Mouse (Mus musculus): ENCODE data around the gene D5Ertd579e. TPM values are rescaled to one million over a fixed set of nuclear protein-coding genes. Genes with fewer than 3 reads are reported as not detected.
A peak's percentile ranks its signal among the peaks of the same experiment; 100 is the strongest.

D5Ertd579e gene
- polyA plus RNA-seq, 1 experiment from 2014 or later = 20.3 TPM

- Histone ChIP-seq H3K4me1 (peaks cover 30% of the 10 kb centered on the region), H3K27ac (replicated peaks) (no peak overlapping the region), H3K9ac (no peak overlapping the region), H3K27me3 (replicated peaks) (no peaks in the 10 kb centered on the region), H3K4me3 (no peak overlapping the region), H3K36me3 (no peaks in the 10 kb centered on the region), H3K9me3 (no peaks in the 10 kb centered on the region), H3K4me2 (no peak overlapping the region)
- ATAC-seq (ENCODE audit: extremely low read depth, insufficient number of reproducible peaks, low FRiP score, low TSS enrichment) = no peak
- 92% methylated on average over 2 of the region's 2 CpGs for WGBS
These were observed 34.1 kb upstream of the D5Ertd579e start for GRCm38 (mm10) chr5:36729923-36730322.

GRCm38 (mm10) chr5:36729086-36729473, 33.3 kb upstream of the D5Ertd579e start:
- Histone ChIP-seq H3K4me1 (peaks cover 32% of the 10 kb centered on the region), H3K4me2 (no peak overlapping the region), H3K4me3 (no peak overlapping the region), H3K9ac (no peak overlapping the region), H3K27ac (replicated peaks) (no peak overlapping the region), H3K9me3 (no peaks in the 10 kb centered on the region), H3K36me3 (no peaks in the 10 kb centered on the region), H3K27me3 (replicated peaks) (no peaks in the 10 kb centered on the region)
- no peak for ATAC-seq (ENCODE audit: extremely low read depth, insufficient number of reproducible peaks, low FRiP score, low TSS enrichment)
- WGBS = 75% methylated on average over 4 of the region's 4 CpGs

GRCm38 (mm10) chr5:36728403-36729085, 32.7 kb upstream of the D5Ertd579e start:
- Histone ChIP-seq H3K9ac (no peak overlapping the region), H3K4me2 (no peak overlapping the region), H3K27ac (replicated peaks) (no peak overlapping the region), H3K36me3 (no peaks in the 10 kb centered on the region), H3K4me3 (no peak overlapping the region), H3K27me3 (replicated peaks) (no peaks in the 10 kb centered on the region), H3K9me3 (no peaks in the 10 kb centered on the region), H3K4me1 (peaks cover 33% of the 10 kb centered on the region)
- ATAC-seq (ENCODE audit: extremely low read depth, insufficient number of reproducible peaks, low FRiP score, low TSS enrichment) = no peak
- 75% methylated on average over 8 of the region's 8 CpGs for whole genome bisulfite sequencing

- no peak for ATAC-seq (ENCODE audit: extremely low read depth, insufficient number of reproducible peaks, low FRiP score, low TSS enrichment)
- H3K4me1 ChIP-seq = peaks cover 33% of the 10 kb centered on the region
- no peak overlapping the region for H3K9ac ChIP-seq
- no peak overlapping the region for H3K4me2 ChIP-seq
- no peak overlapping the region for H3K4me3 ChIP-seq
- H3K27ac ChIP-seq (replicated peaks) = no peak overlapping the region
- no peaks in the 10 kb centered on the region for H3K36me3 ChIP-seq
- H3K27me3 ChIP-seq (replicated peaks) = no peaks in the 10 kb centered on the region
- H3K9me3 ChIP-seq = no peaks in the 10 kb centered on the region
- WGBS = 69% methylated on average over 7 of the region's 7 CpGs
These were observed 32.0 kb upstream of the D5Ertd579e start for GRCm38 (mm10) chr5:36727776-36728175.

- H3K27me3 ChIP-seq (replicated peaks) = no peaks in the 10 kb centered on the region
- H3K9ac ChIP-seq = no peak overlapping the region
- H3K4me2 ChIP-seq = no peak overlapping the region
- H3K9me3 ChIP-seq = no peaks in the 10 kb centered on the region
- no peaks in the 10 kb centered on the region for H3K36me3 ChIP-seq
- H3K4me1 ChIP-seq = peaks cover 39% of the 10 kb centered on the region
- no peak overlapping the region for H3K4me3 ChIP-seq
- no peak overlapping the region for H3K27ac ChIP-seq (replicated peaks)
- WGBS = 67% methylated on average over 2 of the region's 2 CpGs
- no peak for ATAC-seq (ENCODE audit: extremely low read depth, insufficient number of reproducible peaks, low FRiP score, low TSS enrichment)
These were observed 31.3 kb upstream of the D5Ertd579e start for GRCm38 (mm10) chr5:36727136-36727535.

GRCm38 (mm10) chr5:36726387-36726801, 30.6 kb upstream of the D5Ertd579e start:
- no peaks in the 10 kb centered on the region for H3K36me3 ChIP-seq
- H3K27ac ChIP-seq (replicated peaks) = no peak overlapping the region
- peaks cover 39% of the 10 kb centered on the region for H3K4me1 ChIP-seq
- 40% methylated on average over 9 of the region's 9 CpGs for WGBS
- no peaks in the 10 kb centered on the region for H3K9me3 ChIP-seq
- 0 out of 2 replicates have a peak overlapping the region, but pooled peaks have one; percentile 19 for H3K9ac ChIP-seq
- H3K4me2 ChIP-seq = peak overlapping the region; percentile 31; the same call in 1 of the 2 replicates
- no peak for ATAC-seq (ENCODE audit: extremely low read depth, insufficient number of reproducible peaks, low FRiP score, low TSS enrichment)
- H3K4me3 ChIP-seq = no peak overlapping the region
- no peaks in the 10 kb centered on the region for H3K27me3 ChIP-seq (replicated peaks)

- ATAC-seq (ENCODE audit: extremely low read depth, insufficient number of reproducible peaks, low FRiP score, low TSS enrichment) = no peak
- Histone ChIP-seq H3K9ac (no peak overlapping the region), H3K36me3 (no peaks in the 10 kb centered on the region), H3K27me3 (replicated peaks) (no peaks in the 10 kb centered on the region), H3K9me3 (no peaks in the 10 kb centered on the region), H3K4me1 (peaks cover 39% of the 10 kb centered on the region), H3K4me2 (no peak overlapping the region), H3K27ac (replicated peaks) (no peak overlapping the region), H3K4me3 (no peak overlapping the region)
- 57% methylated on average over 12 of the region's 12 CpGs for WGBS
These were observed 30.0 kb upstream of the D5Ertd579e start for GRCm38 (mm10) chr5:36725861-36726260.

- Histone ChIP-seq H3K4me2 (no peak overlapping the region), H3K36me3 (no peaks in the 10 kb centered on the region), H3K9ac (no peak overlapping the region), H3K4me1 (peaks cover 50% of the 10 kb centered on the region), H3K9me3 (no peaks in the 10 kb centered on the region), H3K27ac (replicated peaks) (no peak overlapping the region), H3K27me3 (replicated peaks) (no peaks in the 10 kb centered on the region), H3K4me3 (no peak overlapping the region)
- no peak for ATAC-seq (ENCODE audit: extremely low read depth, insufficient number of reproducible peaks, low FRiP score, low TSS enrichment)
- 59% methylated on average over 7 of the region's 7 CpGs for WGBS
These were observed 28.4 kb upstream of the D5Ertd579e start for GRCm38 (mm10) chr5:36724274-36724673.

- H3K4me1 ChIP-seq = peaks cover 52% of the 10 kb centered on the region
- no peak overlapping the region for H3K9ac ChIP-seq
- H3K4me3 ChIP-seq = no peak overlapping the region
- H3K27me3 ChIP-seq (replicated peaks) = no peaks in the 10 kb centered on the region
- 85% methylated on average over 9 of the region's 9 CpGs for WGBS
- ATAC-seq (ENCODE audit: extremely low read depth, insufficient number of reproducible peaks, low FRiP score, low TSS enrichment) = no peak
- H3K4me2 ChIP-seq = no peak overlapping the region
- H3K27ac ChIP-seq (replicated peaks) = no peak overlapping the region
- H3K36me3 ChIP-seq = no peaks in the 10 kb centered on the region
- H3K9me3 ChIP-seq = no peaks in the 10 kb centered on the region
These were observed 27.5 kb upstream of the D5Ertd579e start for GRCm38 (mm10) chr5:36723356-36723755.

GRCm38 (mm10) chr5:36722415-36722856, 26.6 kb upstream of the D5Ertd579e start:
- Histone ChIP-seq H3K4me1 (peaks cover 60% of the 10 kb centered on the region), H3K27ac (replicated peaks) (peak overlapping the region; percentile 46), H3K9ac (peak overlapping the region; percentile 47; the same call in 1 of the 2 replicates), H3K4me3 (no peak overlapping the region), H3K4me2 (no peak overlapping the region), H3K27me3 (replicated peaks) (no peaks in the 10 kb centered on the region), H3K9me3 (no peaks in the 10 kb centered on the region), H3K36me3 (no peaks in the 10 kb centered on the region)
- 43% methylated on average over 6 of the region's 6 CpGs for WGBS
- no peak for ATAC-seq (ENCODE audit: extremely low read depth, insufficient number of reproducible peaks, low FRiP score, low TSS enrichment)

GRCm38 (mm10) chr5:36720710-36721375, 25.0 kb upstream of the D5Ertd579e start:
- Histone ChIP-seq H3K4me2 (peak overlapping the region; percentile 27; the same call in 1 of the 2 replicates), H3K9me3 (no peaks in the 10 kb centered on the region), H3K9ac (peak overlapping the region; percentile 2; the same call in 1 of the 2 replicates), H3K4me1 (peaks cover 62% of the 10 kb centered on the region), H3K36me3 (no peaks in the 10 kb centered on the region), H3K27me3 (replicated peaks) (no peaks in the 10 kb centered on the region), H3K4me3 (no peak overlapping the region), H3K27ac (replicated peaks) (peak overlapping the region; percentile 77)
- ATAC-seq (ENCODE audit: extremely low read depth, insufficient number of reproducible peaks, low FRiP score, low TSS enrichment) = no peak; the same call in 1 of the 2 replicates
- WGBS = 22% methylated on average over 5 of the region's 5 CpGs

All from heart, embryonic 13.5 days (tissue).